Mouse (Mus musculus) forebrain, postnatal 0 days (tissue): Measurements from ENCODE around the gene Flnb. TPM values are rescaled to one million over a fixed set of nuclear protein-coding genes. Genes with fewer than 3 reads are reported as not detected.
A peak's percentile ranks its signal among the peaks of the same experiment; 100 is the strongest.

Experiments used
- ATAC-seq: fragments of 200-750 bp; cut with Nextera tagmentation; 2 replicates; pipeline ENCODE4 v1.8.0; 2017; ENCODE audit warnings: mild to moderate bottlenecking, moderate library complexity
- DNase-seq: peaks from one replicate; pipeline ENCODE4 v3.0.0-alpha.2; 2015
- H3K27ac ChIP-seq: fragments of 300-500 bp; sonication (generic); 2 replicates; pipeline ENCODE4 v1.5.1; 2014; ENCODE audit warnings: low read depth, mild to moderate bottlenecking, antibody characterized with exemption, low read length, moderate library complexity, mixed read lengths
- H3K27me3 ChIP-seq: fragments of 300-500 bp; sonication (generic); 2 replicates; pipeline ENCODE4 v1.6.1; 2014; ENCODE audit warnings: mild to moderate bottlenecking, low read length, mixed read lengths; ENCODE audit not compliant: insufficient read depth
- H3K36me3 ChIP-seq: fragments of 300-500 bp; sonication (generic); 2 replicates; pipeline ENCODE4 v1.6.1; 2014; ENCODE audit warnings: mild to moderate bottlenecking, moderate library complexity; ENCODE audit not compliant: insufficient read depth
- H3K4me1 ChIP-seq: fragments of 300-500 bp; sonication (generic); 2 replicates; pipeline ENCODE4 v1.6.1; 2014; ENCODE audit warnings: antibody characterized with exemption; ENCODE audit not compliant: insufficient read depth
- H3K4me2 ChIP-seq: fragments of 300-500 bp; sonication (generic); 2 replicates; pipeline ENCODE4 v1.6.1; 2014; ENCODE audit warnings: low read depth, mild to moderate bottlenecking, moderate library complexity
- H3K4me3 ChIP-seq: fragments of 300-500 bp; sonication (generic); 2 replicates; pipeline ENCODE4 v1.5.1; 2014; ENCODE audit warnings: low read depth, low read length, mixed read lengths
- H3K9ac ChIP-seq: fragments of 300-500 bp; sonication (generic); 2 replicates; pipeline ENCODE4 v1.6.1; 2014; ENCODE audit warnings: mild to moderate bottlenecking
- H3K9me3 ChIP-seq: fragments of 300-500 bp; sonication (generic); 2 replicates; pipeline ENCODE4 v1.6.1; 2016; ENCODE audit warnings: low read length
- CTCF ChIP-seq: sonication (generic); IDR thresholded peaks from 2 replicates; pipeline ENCODE4 v1.5.1; 2016; ENCODE audit warnings: antibody characterized with exemption, control low read depth, low read depth
- WGBS: fragments of 180-500 bp; shearing (Covaris S2); extraction: QIAGEN DNeasy Blood & Tissue Kit; methylation state at CpG from one replicate; pipeline ENCODE4 v1.1.7; 2014; 5-methylcytosine and 5-hydroxymethylcytosine counted together
- polyA plus RNA-seq: library from polyadenylated mRNA; unstranded; fragments of >200 nt; fragmentation: Nextera tagmentation; extraction: Ambion mirVana; gene quantifications from 2 replicates; pipeline ENCODE4 v1.2.1, GENCODE M21; 2015
- total RNA-seq: library from RNA; depleted of rRNA; stranded (reverse); fragments of >200 nt; gene quantifications from 2 replicates; pipeline ENCODE4 v1.2.3, GENCODE M21; 2014

The Flnb gene
- total and polyA plus RNA-seq, 2 experiments from 2014 or later: 2.3 to 22.5 TPM

DNA sequence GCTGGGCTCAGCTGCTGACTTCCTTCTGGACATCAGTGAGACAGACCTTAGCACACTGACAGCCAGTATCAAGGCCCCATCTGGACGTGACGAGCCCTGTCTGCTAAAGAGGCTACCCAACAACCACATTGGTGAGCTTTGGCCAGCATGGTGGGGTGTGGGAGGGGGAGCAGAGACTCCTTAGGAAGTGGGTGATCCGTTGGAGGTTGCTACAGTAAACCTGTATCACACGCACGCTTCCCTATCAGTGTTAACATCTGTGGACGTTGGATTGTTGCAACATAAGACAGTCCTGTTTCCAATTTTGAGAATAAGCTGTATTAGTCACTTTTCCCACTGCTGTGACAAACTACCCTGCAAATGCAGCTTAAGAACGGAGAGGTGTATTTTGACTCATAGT, 111.3 kb downstream of the Flnb start:
- Histone ChIP-seq H3K36me3 (peaks cover 70% of the 10 kb centered on the region), H3K9me3 (no peaks in the 10 kb centered on the region), H3K4me1 (no peaks in the 10 kb centered on the region), H3K4me3 (no peak overlapping the region), H3K9ac (no peak overlapping the region), H3K4me2 (no peak overlapping the region), H3K27ac (no peak overlapping the region), H3K27me3 (no peaks in the 10 kb centered on the region)
- TF ChIP-seq CTCF: no peak
- 93% methylated on average over 7 of the region's 7 CpGs for WGBS
- DNase-seq: no peak
- no peak for ATAC-seq

DNA sequence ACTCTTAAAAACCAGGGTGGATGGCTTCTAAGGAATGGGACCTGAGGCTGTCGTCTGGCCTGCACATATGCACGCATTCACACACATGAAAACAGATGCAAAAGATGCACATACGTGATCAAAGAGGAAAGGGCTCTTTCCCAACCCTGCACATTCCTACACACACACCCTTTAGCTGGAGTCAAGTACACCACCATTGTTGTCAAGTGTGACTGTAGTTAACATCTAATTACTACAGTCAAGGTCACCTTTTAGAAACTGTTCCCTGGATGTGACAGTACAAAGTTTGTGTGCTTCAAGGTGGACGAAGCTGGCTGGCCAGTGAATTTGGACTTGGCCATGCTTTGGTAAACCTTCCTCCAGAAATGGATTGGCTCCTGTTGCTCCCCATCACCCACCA, 114.4 kb downstream of the Flnb start:
- Histone ChIP-seq H3K4me3 (no peak overlapping the region), H3K36me3 (peaks cover 75% of the 10 kb centered on the region), H3K4me1 (no peaks in the 10 kb centered on the region), H3K9me3 (no peaks in the 10 kb centered on the region), H3K4me2 (no peak overlapping the region), H3K9ac (no peak overlapping the region), H3K27me3 (no peaks in the 10 kb centered on the region), H3K27ac (no peak overlapping the region)
- TF ChIP-seq CTCF: no peak
- no peak for ATAC-seq
- WGBS: 96% methylated on average over 4 of the region's 4 CpGs
- DNase-seq: no peak

DNA sequence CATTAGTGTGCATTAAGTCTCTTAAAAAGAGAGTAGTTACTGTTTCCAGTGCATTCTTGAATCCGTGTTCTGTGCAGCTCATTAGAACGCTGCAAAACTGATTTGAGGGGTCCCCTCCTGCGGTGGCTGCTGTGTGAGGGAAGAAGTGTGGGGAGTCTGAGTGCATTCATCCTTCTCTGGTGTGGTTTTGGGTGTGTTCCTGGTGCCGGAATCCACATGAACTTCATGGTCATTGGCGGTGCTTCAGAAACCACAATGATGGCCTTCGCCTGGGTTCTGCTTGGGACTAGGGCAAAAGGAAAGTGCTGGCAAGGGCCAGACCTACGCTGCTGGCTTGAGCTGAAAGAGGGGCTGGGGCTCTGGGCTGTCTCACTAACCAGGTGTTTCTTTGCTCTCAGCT, 116.4 kb downstream of the Flnb start:
- no peaks in the 10 kb centered on the region for H3K4me1 ChIP-seq
- ATAC-seq (no peak), DNase-seq (no peak)
- no peak overlapping the region for H3K4me3 ChIP-seq
- no peak for TF ChIP-seq CTCF
- no peaks in the 10 kb centered on the region for H3K27me3 ChIP-seq
- H3K27ac ChIP-seq: no peak overlapping the region
- H3K4me2 ChIP-seq: no peak overlapping the region
- H3K36me3 ChIP-seq: peaks cover 62% of the 10 kb centered on the region
- no peak overlapping the region for H3K9ac ChIP-seq
- WGBS: 90% methylated on average over 7 of the region's 7 CpGs
- no peaks in the 10 kb centered on the region for H3K9me3 ChIP-seq

DNA sequence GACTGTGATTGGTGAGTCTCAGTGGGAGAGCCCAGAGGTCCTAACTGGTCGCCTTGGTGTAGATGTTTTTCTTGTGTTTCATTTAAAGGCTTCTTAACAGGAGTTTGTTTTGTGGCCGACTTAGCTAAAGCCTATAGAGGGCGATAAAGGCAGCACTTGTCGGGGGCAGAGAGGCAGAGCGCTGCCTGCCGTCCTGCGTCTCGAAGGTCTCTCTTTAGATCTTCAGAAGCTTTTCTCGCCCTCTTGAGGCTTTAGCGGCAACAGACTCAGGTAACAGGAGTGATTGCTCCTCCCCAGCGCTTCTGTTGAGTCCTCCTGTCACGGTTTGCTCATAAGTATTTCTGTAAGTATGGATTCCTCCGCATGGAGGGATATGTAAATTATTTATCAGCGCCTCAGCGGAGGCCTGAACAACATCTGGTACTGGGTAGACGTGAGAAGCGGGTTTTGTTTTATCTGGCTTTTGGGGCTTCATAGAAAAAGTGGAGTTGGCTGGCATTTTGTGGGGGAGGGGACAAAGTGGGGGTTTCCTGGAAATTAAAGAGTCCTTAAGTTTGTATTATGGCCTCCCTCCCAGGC, 119.4 kb downstream of the Flnb start:
- H3K36me3 ChIP-seq: peaks cover 55% of the 10 kb centered on the region
- no peak overlapping the region for H3K4me2 ChIP-seq
- no peak overlapping the region for H3K27ac ChIP-seq
- ATAC-seq (peak; percentile 73), DNase-seq (peak; percentile 66)
- H3K27me3 ChIP-seq: no peaks in the 10 kb centered on the region
- H3K9me3 ChIP-seq: no peaks in the 10 kb centered on the region
- peak; percentile 71 for TF ChIP-seq CTCF
- no peaks in the 10 kb centered on the region for H3K4me1 ChIP-seq
- 18% methylated on average over 17 of the region's 17 CpGs for WGBS
- H3K9ac ChIP-seq: no peak overlapping the region
- H3K4me3 ChIP-seq: no peak overlapping the region

DNA sequence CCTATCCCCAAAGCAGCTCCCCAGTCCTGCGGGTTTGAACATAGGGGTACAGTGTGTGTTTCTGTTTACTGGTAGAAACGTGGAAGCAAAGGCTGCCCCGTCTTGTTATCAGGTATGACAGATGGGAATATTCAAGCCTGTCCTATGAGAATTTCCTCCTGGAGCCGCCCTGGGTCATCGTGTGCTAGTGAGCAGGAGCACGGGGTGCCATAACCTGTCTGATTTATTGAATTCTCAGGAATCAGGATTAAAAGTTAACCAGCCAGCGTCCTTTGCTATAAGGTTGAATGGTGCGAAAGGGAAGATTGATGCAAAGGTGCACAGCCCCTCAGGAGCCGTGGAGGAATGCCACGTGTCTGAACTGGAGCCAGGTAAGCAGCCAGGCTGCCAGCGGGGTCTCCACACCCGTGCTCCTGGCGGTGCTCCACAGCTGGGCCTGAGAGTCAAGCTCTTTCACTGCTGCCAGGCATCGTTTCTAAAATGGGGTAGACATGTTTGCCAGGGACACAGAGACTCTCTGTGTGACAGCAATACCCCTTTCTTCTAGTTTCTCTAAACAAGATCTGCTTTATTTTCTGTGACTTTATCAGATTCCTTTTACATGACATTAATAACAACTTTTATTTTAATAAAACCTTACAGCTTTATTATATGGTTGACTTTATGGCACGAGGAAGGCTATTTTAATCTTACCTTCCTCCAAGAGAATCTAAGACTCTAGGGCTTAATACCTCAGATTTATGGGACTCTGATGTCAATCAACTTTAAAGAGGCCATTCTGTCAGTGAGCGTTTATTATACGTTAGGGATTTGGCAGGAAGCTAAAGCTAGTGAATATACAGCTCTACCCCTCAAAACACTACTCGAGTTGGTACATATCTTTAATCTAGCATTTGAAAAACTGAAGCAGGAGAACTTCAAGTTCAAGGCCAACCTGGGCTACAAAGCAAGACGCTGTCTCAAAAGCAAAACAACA, 121.3 kb downstream of the Flnb start:
- ATAC-seq (no peak), DNase-seq (no peak)
- Histone ChIP-seq H3K4me2 (no peak overlapping the region), H3K9me3 (no peaks in the 10 kb centered on the region), H3K4me3 (no peak overlapping the region), H3K27me3 (no peaks in the 10 kb centered on the region), H3K27ac (no peak overlapping the region), H3K36me3 (peaks cover 48% of the 10 kb centered on the region), H3K9ac (no peak overlapping the region), H3K4me1 (no peaks in the 10 kb centered on the region)
- TF ChIP-seq CTCF: no peak
- WGBS: 78% methylated on average over 19 of the region's 19 CpGs

DNA sequence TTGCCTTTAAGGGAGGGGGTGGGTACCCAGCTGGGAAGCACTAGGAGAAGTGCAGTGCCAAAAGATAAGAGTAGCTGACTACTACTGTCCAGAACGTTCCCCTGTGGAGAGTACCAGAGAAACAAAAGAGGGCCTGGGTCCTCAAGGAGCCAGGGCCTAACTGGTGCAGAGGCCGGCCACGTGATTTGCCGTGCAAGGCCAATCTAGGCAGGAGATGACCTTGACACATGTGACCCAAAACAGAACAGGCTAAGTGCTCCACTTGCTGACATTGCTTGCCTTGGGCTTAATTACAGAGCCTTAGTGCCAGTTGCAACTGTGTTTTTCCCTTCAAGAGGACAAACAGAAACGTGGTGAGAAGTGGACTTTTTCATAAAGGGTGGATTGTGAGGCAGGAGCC, 123.7 kb downstream of the Flnb start:
- Histone ChIP-seq H3K36me3 (peaks cover 41% of the 10 kb centered on the region), H3K9ac (no peak overlapping the region), H3K9me3 (no peaks in the 10 kb centered on the region), H3K27ac (no peak overlapping the region), H3K4me2 (no peak overlapping the region), H3K4me1 (no peaks in the 10 kb centered on the region), H3K4me3 (no peak overlapping the region), H3K27me3 (no peaks in the 10 kb centered on the region)
- 79% methylated on average over 5 of the region's 5 CpGs for WGBS
- ATAC-seq (no peak), DNase-seq (no peak)
- TF ChIP-seq CTCF: no peak
